Mouse (Mus musculus): ENCODE results near the gene Mettl7a3. TPM values are rescaled to one million over a fixed set of nuclear protein-coding genes. Genes with fewer than 3 reads are reported as not detected.
"Not testable (repeated sequence)": the region's sequence is repeated elsewhere in the genome, so short reads cannot be mapped to it uniquely, and the experiment has no call there.

The Mettl7a3 gene
- polyA plus RNA-seq, 1 experiment from 2014 or later = not detected

DNA sequence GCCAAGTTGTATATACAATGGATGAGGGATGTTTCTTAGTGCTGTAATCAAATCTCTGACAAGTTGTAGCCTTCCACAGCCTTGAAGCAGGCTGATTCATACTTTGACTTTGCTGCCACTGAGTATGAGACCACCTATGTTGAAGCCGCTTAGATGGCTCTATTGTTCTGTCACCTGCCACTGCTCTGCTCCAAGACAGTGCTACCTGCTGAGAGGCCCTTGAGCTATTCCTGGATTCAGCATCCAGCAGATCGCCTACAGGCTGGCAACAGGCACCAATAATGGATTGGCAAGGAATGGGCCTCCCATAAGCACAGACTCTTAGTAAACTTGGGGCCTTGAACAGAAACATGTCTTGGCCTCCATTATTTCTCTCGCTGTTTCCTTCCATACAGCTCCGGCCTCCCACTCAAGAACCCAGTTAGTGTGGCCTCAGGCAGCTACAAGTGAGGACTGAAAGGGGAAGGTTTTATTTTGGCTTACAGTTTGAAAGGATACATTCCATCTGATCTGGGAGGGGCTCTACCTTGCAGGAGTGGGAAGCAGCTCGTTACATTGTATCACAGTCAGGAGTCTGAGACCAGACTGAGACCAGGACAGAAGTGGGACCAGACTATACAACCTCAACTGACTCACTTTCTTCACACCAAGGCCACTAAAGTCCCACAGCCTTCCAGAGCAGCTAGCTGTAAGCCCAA lies 20.1 kb upstream of the Mettl7a3 start:
- Histone ChIP-seq H3K36me3 (peaks cover 23% of the 10 kb centered on the region), H3K27ac (no peak overlapping the region), H3K4me1 (replicated peaks) (no peaks in the 10 kb centered on the region), H3K4me3 (no peak overlapping the region), H3K9me3 (no peaks in the 10 kb centered on the region), H3K27me3 (ENCODE audit: insufficient read depth, poor library complexity, severe bottlenecking) (no peaks in the 10 kb centered on the region)
- WGBS = 95% methylated on average over 5 of the region's 5 CpGs
- DNase-seq (ENCODE audit: low spot score) = no peak

DNA sequence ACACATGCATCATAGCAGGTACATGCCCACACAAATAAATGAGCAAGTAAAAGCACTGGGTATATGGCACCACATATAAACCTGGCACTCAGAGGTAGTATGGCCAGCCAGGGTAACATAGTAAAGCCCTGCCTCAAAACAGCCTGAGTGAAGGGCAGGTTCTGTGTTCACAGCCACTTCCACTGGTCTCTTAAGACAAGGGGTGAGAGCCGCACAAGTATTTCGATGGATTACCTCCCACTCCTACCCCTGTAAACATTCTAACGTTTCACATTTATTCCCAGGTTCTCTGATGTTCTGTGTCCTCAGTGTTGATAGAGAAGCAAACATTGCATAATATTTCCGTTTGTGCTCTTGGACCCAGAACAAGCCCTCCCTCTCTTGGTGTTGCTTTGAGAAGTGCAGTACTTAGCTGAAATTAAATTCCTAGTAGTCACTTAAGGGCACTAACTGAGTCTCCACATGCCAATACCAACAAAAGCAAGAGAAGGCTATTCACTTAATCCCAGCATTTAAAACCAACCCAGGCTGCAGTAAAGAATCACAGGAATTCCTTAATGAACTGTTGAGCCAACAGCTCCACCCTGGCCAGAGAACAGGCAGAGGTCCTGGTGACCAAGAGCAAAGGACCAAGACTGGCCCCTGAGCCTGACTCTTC lies 16.6 kb upstream of the Mettl7a3 start:
- H3K36me3 ChIP-seq = peaks cover 20% of the 10 kb centered on the region
- not testable (repeated sequence) for H3K4me3 ChIP-seq; DNase-seq (ENCODE audit: low spot score); H3K27ac ChIP-seq; H3K9me3 ChIP-seq; H3K27me3 ChIP-seq (ENCODE audit: insufficient read depth, poor library complexity, severe bottlenecking); H3K4me1 ChIP-seq (replicated peaks)
- WGBS = 88% methylated on average over 4 of the region's 4 CpGs

DNA sequence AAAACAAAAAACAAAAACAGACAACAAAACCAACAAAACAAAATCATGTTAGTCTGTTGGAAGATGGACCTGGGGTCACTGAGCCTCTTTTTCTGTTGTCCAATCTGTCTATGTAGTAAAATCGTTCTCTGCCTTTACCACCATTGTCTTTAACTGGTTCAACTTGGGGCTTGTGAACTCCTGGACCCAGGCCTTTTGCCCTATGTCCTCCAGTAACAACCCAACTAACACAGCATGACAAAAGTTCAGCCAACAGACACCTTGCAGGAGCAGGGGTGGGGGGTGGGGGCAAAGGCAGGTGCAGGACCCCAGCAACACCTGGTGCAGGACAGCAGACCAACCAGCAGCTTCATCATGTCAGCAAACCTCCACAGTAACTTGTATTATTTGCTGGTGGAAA lies 14.8 kb upstream of the Mettl7a3 start:
- Histone ChIP-seq H3K27me3 (ENCODE audit: insufficient read depth, poor library complexity, severe bottlenecking) (no peaks in the 10 kb centered on the region), H3K4me3 (no peak overlapping the region), H3K27ac (no peak overlapping the region), H3K4me1 (replicated peaks) (no peaks in the 10 kb centered on the region), H3K36me3 (peaks cover 5% of the 10 kb centered on the region), H3K9me3 (no peaks in the 10 kb centered on the region)
- 90% methylated on average over 1 of the region's 1 CpGs for WGBS
- DNase-seq (ENCODE audit: low spot score) = no peak

DNA sequence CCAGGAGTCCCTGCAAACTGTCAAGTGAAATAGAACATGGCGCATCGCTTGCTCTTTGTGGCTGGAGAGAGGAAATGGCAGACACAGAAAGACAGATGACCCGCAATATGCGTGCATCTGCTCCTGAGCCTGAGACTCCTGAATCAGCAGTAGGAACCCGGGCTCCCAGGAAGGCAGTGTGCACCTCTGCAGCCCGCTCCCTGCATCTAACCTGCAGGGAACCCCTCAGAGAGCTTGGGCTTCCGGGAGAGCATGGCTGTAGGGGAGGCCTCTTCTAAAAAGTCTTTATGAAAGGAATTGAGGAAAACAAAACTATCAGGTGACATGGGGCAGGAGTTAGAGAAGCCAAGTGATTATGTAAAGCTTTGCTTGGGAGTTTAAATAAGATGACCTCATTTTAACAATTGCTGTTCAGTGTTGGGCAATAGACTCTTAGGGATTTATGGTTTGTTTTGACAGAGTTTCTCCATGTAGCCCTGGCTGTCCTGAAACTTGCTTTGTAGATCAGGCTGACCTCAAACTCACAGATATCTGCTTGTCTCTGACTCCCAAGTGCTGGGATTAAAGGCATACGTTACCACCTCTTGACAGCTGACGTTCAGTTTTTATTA lies 14.3 kb upstream of the Mettl7a3 start:
- Histone ChIP-seq H3K9me3 (no peaks in the 10 kb centered on the region), H3K27me3 (ENCODE audit: insufficient read depth, poor library complexity, severe bottlenecking) (no peaks in the 10 kb centered on the region), H3K4me1 (replicated peaks) (no peaks in the 10 kb centered on the region), H3K36me3 (no peaks in the 10 kb centered on the region), H3K27ac (no peak overlapping the region), H3K4me3 (no peak overlapping the region)
- WGBS = 83% methylated on average over 9 of the region's 9 CpGs
- DNase-seq (ENCODE audit: low spot score) = no peak

DNA sequence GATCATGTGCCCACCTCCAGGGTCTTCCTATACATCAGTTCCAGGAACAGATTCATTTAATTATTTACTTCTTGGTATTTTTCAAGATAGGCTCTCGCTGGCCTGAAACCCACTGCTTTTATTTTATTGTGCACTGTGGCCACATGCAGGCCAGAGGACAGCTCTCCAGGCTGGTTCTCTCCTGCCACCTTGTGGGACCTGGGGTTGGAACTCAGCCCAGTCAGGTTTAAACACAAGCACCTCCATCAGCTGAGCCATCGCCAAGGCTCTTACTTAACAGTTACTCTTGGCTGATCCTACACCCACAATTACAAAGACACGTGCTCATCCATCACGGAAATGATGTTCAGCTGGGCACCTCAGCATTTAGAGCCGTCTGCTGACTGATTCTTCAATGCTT lies 13.6 kb upstream of the Mettl7a3 start:
- no peak overlapping the region for H3K27ac ChIP-seq
- no peaks in the 10 kb centered on the region for H3K36me3 ChIP-seq
- no peaks in the 10 kb centered on the region for H3K9me3 ChIP-seq
- DNase-seq (ENCODE audit: low spot score) = no peak
- no peaks in the 10 kb centered on the region for H3K27me3 ChIP-seq (ENCODE audit: insufficient read depth, poor library complexity, severe bottlenecking)
- 60% methylated on average over 5 of the region's 5 CpGs for WGBS
- no peak overlapping the region for H3K4me3 ChIP-seq
- H3K4me1 ChIP-seq (replicated peaks) = no peaks in the 10 kb centered on the region

DNA sequence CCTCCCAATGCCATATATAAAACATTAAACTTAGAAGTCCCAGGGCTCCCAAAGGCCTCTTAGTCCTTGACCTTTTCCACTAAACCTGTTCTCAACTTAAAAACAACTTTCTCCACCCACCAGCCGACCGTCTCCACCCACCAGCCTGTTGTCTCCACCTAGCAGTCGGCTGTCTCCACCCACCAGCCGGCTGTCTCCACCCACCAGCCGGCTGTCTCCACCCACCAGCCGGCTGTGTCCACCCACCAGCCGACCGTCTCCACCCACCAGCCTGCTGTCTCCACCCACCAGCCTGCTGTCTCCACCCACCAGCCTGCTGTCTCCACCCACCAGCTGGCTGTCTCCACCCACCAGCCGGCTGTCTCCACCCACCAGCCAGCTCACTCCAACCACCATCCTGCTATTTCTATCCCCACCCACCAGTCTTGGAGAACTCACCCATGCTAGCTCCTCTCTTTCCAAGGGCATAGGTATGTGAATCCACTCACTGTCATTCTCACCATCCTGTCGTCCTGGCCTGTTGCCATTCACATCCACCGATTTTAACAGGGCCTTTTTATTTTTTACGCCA lies 10.6 kb upstream of the Mettl7a3 start:
- no peak for DNase-seq (ENCODE audit: low spot score)
- H3K27ac ChIP-seq = no peak overlapping the region
- no peaks in the 10 kb centered on the region for H3K27me3 ChIP-seq (ENCODE audit: insufficient read depth, poor library complexity, severe bottlenecking)
- WGBS = 70% methylated on average over 12 of the region's 12 CpGs
- H3K9me3 ChIP-seq = no peaks in the 10 kb centered on the region
- H3K36me3 ChIP-seq = no peaks in the 10 kb centered on the region
- no peaks in the 10 kb centered on the region for H3K4me1 ChIP-seq (replicated peaks)
- no peak overlapping the region for H3K4me3 ChIP-seq

DNA sequence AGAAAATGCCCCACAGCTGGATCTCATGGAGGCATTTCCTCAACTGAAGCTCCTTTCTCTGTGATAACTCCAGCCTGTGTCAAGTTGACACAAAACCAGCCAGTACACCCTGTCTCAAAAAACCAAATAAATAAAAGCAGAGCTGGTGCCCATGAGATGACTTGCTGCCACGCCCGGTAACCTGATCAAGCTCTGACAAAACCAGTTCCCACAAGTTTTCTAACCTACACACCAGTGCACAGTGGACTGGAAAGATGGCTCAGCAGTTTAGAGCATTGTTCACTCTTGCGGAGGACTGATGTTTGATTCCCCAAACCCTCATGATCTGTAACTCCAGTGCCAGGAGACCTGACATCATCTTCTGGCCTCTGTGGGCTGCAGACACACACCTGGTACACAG lies 9.5 kb upstream of the Mettl7a3 start:
- Histone ChIP-seq H3K9me3 (no peaks in the 10 kb centered on the region), H3K27me3 (ENCODE audit: insufficient read depth, poor library complexity, severe bottlenecking) (no peaks in the 10 kb centered on the region), H3K4me3 (no peak overlapping the region), H3K4me1 (replicated peaks) (no peaks in the 10 kb centered on the region), H3K27ac (no peak overlapping the region), H3K36me3 (no peaks in the 10 kb centered on the region)
- DNase-seq (ENCODE audit: low spot score) = no peak
- 91% methylated on average over 3 of the region's 3 CpGs for WGBS

DNA sequence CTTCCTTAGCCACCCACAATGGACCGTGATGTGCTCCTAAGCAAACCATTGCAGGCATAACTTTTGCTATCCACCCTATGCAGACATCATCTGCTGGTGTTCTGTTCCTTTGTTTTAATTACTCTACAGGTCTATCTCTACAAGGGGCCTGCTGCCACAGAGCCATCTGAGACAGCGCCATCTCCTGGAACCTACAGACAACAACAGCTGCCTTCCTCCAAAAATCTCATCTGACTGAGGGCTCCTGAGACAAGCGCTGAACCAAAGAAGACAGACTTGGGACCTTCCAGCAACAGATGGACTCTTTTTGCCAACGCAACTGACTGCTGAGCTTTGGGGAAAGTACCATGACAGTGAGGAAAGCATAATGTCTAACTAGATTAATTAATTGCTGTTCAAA lies 6.6 kb upstream of the Mettl7a3 start:
- H3K4me1 ChIP-seq (replicated peaks); H3K27me3 ChIP-seq (ENCODE audit: insufficient read depth, poor library complexity, severe bottlenecking); H3K27ac ChIP-seq; H3K4me3 ChIP-seq; H3K36me3 ChIP-seq; DNase-seq (ENCODE audit: low spot score); H3K9me3 ChIP-seq: not testable (repeated sequence)
- 66% methylated on average over 4 of the region's 4 CpGs for WGBS

DNA sequence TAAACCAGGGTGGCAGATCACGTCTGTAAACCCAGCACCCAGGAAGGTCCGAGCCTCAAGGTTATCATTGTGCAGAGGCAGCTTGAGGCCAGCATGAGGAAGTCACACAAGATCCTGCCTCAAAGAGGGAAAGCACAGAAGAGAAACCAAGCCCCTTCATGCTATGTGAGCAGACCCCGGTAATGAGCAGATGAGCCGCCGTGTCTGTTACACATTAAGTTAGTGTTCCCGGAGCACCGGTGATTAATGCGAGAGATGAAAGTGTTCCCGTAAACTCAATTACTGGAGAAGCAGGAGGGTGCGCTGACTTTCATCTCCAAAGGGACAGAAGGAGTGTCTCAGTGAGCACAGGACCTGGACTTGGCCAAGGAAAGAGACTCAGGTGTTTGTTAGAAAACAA lies 5.4 kb upstream of the Mettl7a3 start:
- DNase-seq (ENCODE audit: low spot score); H3K27ac ChIP-seq; H3K4me1 ChIP-seq (replicated peaks); H3K9me3 ChIP-seq; H3K4me3 ChIP-seq; H3K36me3 ChIP-seq; H3K27me3 ChIP-seq (ENCODE audit: insufficient read depth, poor library complexity, severe bottlenecking): not testable (repeated sequence)
- 76% methylated on average over 10 of the region's 10 CpGs for WGBS

DNA sequence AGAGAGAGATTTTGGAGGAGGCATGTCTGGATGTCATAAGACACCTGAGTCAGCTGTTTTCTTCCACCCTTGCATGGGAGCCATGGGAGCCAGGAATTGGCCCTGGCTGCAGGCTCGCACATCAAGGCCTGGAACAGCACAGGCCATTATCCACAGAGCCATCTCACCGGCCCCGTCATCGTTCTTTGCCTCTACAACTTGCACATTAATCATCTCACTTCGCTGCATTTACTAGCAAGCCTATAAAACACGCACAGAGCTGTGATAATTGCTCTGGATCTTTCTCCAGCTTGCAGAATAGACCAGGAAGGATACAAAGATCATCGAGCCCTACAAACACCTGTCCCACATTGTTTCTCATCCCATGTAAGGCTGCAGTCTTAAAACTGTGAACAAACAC lies 4.0 kb upstream of the Mettl7a3 start:
- H3K36me3 ChIP-seq = no peaks in the 10 kb centered on the region
- WGBS = 93% methylated on average over 7 of the region's 7 CpGs
- DNase-seq (ENCODE audit: low spot score) = no peak
- H3K4me1 ChIP-seq (replicated peaks) = no peaks in the 10 kb centered on the region
- H3K27me3 ChIP-seq (ENCODE audit: insufficient read depth, poor library complexity, severe bottlenecking) = no peaks in the 10 kb centered on the region
- H3K27ac ChIP-seq = no peak overlapping the region
- no peak overlapping the region for H3K4me3 ChIP-seq
- H3K9me3 ChIP-seq = no peaks in the 10 kb centered on the region

DNA sequence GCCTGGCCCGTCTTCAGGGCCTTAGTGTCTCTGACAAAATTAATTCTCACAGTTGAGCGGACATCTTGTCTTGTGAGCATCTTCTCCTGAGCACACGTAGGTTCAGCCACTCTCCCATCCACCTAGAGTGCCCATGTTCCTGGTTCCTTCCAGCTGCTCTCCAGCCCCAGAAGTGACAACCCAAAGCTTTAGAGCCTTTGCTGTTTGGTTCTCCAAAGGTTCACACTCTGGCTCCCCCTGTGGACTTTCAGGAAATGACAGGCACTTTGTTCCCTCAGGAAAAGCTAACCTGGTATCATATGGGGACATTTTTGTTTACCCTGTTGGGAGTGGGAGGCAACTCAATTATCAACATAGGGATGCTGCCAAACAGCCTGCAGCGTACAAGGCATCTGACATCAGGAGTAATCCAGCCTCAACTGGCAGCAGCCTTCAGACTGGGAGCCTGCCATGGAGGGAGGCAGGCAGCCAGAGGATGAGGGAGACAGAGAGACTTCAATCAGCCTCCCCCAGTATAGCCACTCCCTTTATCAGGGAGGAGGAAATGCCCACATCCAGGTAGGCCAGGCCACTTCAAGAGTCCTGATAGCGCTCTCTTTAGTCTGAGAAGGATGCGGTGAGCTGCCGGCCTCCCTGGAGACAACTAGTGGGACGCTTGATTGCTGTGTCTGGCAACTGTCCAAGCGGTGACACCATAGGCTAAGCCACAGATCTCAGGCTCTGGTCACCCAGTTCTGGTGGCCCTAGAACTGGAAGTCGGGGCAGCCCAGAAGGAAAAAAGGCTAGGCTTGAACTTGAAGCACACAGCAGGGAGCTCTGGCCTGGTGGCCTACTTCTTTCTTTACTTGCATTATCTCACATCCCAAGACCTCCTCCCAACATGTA lies 2.4 kb upstream of the Mettl7a3 start:
- H3K27ac ChIP-seq; H3K36me3 ChIP-seq; DNase-seq (ENCODE audit: low spot score); H3K27me3 ChIP-seq (ENCODE audit: insufficient read depth, poor library complexity, severe bottlenecking); H3K9me3 ChIP-seq; H3K4me1 ChIP-seq (replicated peaks); H3K4me3 ChIP-seq: not testable (repeated sequence)
- 52% methylated on average over 3 of the region's 10 CpGs for WGBS

DNA sequence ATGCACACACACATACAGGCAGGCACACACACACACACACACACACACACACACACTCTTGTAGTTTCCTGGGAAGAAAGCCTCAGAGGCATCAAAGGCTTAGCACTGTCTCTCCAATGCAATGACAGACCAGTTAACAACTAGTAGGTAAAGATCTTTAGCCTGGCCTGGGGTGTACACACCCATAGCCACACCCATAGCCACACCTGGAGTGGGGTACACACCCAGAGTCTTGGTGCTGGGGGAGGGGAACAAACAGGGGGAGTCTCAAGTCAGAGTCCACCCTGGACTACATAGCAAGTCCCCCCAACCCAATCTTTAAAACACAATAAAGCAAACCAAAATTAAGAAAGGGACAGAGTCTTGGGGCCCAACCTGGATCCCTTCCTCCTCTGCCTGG lies 2.6 kb downstream of the Mettl7a3 start:
- H3K9me3 ChIP-seq; H3K4me1 ChIP-seq (replicated peaks); H3K36me3 ChIP-seq; H3K27ac ChIP-seq; DNase-seq (ENCODE audit: low spot score); H3K4me3 ChIP-seq; H3K27me3 ChIP-seq (ENCODE audit: insufficient read depth, poor library complexity, severe bottlenecking): not testable (repeated sequence)

DNA sequence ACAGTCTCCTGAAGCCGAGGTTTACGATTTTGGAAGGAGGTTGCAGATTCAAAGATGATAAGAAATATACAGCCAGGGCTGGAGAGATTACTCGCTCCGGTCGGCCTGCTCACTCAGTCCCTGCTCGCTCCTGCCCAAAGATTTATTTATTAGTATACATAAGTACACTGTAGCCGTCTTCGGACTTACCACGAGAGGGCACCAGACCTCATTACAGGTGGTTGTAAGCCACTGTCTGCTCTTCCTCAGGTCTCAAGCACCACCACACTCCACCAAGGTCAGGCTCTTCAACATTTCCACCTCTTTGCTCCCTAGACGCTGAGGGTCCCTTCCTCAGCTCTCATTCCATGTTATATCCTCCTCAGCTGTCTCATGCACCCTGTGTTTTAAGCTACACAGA lies 3.1 kb downstream of the Mettl7a3 start:
- H3K4me3 ChIP-seq; H3K36me3 ChIP-seq; H3K27ac ChIP-seq; H3K27me3 ChIP-seq (ENCODE audit: insufficient read depth, poor library complexity, severe bottlenecking); H3K9me3 ChIP-seq; H3K4me1 ChIP-seq (replicated peaks): not testable (repeated sequence)
- peak; percentile 33 for DNase-seq (ENCODE audit: low spot score)
- WGBS = 39% methylated on average over 10 of the region's 10 CpGs
